Mouse (Mus musculus): ENCODE measurements at regions not wholly inside any gene's neighbourhood (a gene's known extent, or its start where the extent isn't known, plus 50 kb on each side); places are given as distances from the start of the nearest gene placed in this dataset.

GRCm38 (mm10) chr1:41001154-41001949 is 196.0 kb downstream of the Tmem182 start:
- 53% methylated on average over 13 of the region's 13 CpGs for WGBS
- 0 out of 2 replicates have a peak overlapping the region, but pooled peaks have one; percentile 21 for H3K4me2 ChIP-seq (replicated peaks)
- ATAC-seq (ENCODE audit: low FRiP score, low read depth), result 0 out of 2 replicates have a peak, but pooled peaks have one; percentile 48

GRCm38 (mm10) chr1:41002006-41002405 is 196.6 kb downstream of the Tmem182 start:
- Histone ChIP-seq H3K9ac (no peak overlapping the region), H3K4me1 (peaks cover 10% of the 10 kb centered on the region), H3K27ac (no peak overlapping the region), H3K4me2 (replicated peaks) (0 out of 2 replicates have a peak overlapping the region, but pooled peaks have one; percentile 21), H3K27me3 (no peaks in the 10 kb centered on the region), H3K9me3 (no peaks in the 10 kb centered on the region), H3K4me3 (no peak overlapping the region), H3K36me3 (no peaks in the 10 kb centered on the region)
- no peak for ATAC-seq (ENCODE audit: low FRiP score, low read depth)
- 37% methylated on average over 9 of the region's 9 CpGs for WGBS

More at GRCm38 (mm10) chr1:41001154-41001949, 196.0 kb downstream of the Tmem182 start:
- H3K4me3 ChIP-seq, result no peak overlapping the region
- H3K36me3 ChIP-seq, result no peaks in the 10 kb centered on the region
- no peaks in the 10 kb centered on the region for H3K27me3 ChIP-seq
- H3K9ac ChIP-seq, result no peak overlapping the region
- H3K4me1 ChIP-seq, result peaks cover 7% of the 10 kb centered on the region; the same call in 1 of the 2 replicates
- no peak overlapping the region for H3K27ac ChIP-seq
- H3K9me3 ChIP-seq, result no peaks in the 10 kb centered on the region

GRCm38 (mm10) chr1:41026943-41027342 is 221.5 kb downstream of the Tmem182 start:
- no peak for ATAC-seq (ENCODE audit: low FRiP score, low read depth)
- no peak overlapping the region for H3K4me2 ChIP-seq (replicated peaks)
- no peaks in the 10 kb centered on the region for H3K27me3 ChIP-seq
- no peaks in the 10 kb centered on the region for H3K4me1 ChIP-seq
- H3K27ac ChIP-seq, result no peak overlapping the region
- H3K36me3 ChIP-seq, result no peaks in the 10 kb centered on the region
- H3K4me3 ChIP-seq, result no peak overlapping the region
- 95% methylated on average over 4 of the region's 4 CpGs for WGBS
- H3K9ac ChIP-seq, result no peak overlapping the region
- H3K9me3 ChIP-seq, result no peaks in the 10 kb centered on the region

- WGBS, result 71% methylated on average over 4 of the region's 4 CpGs
- Histone ChIP-seq H3K27me3 (no peaks in the 10 kb centered on the region), H3K4me2 (replicated peaks) (no peak overlapping the region), H3K9ac (no peak overlapping the region), H3K4me1 (no peaks in the 10 kb centered on the region), H3K36me3 (no peaks in the 10 kb centered on the region), H3K4me3 (no peak overlapping the region), H3K27ac (no peak overlapping the region), H3K9me3 (no peaks in the 10 kb centered on the region)
- no peak for ATAC-seq (ENCODE audit: low FRiP score, low read depth)
These were observed 222.2 kb downstream of the Tmem182 start for GRCm38 (mm10) chr1:41027540-41027978.

- no peak overlapping the region for H3K9ac ChIP-seq
These were observed 222.6 kb downstream of the Tmem182 start for GRCm38 (mm10) chr1:41028021-41028420.

GRCm38 (mm10) chr1:41035085-41035880 is 229.9 kb downstream of the Tmem182 start:
- no peak overlapping the region for H3K9ac ChIP-seq
- peak overlapping the region; percentile 61 for H3K4me2 ChIP-seq (replicated peaks)
- H3K36me3 ChIP-seq, result no peaks in the 10 kb centered on the region
- H3K9me3 ChIP-seq, result no peaks in the 10 kb centered on the region
- peak overlapping the region; percentile 26 for H3K4me3 ChIP-seq
- WGBS, result 12% methylated on average over 22 of the region's 22 CpGs
- no peak overlapping the region for H3K27ac ChIP-seq
- H3K4me1 ChIP-seq, result peaks cover 24% of the 10 kb centered on the region
- no peak for ATAC-seq (ENCODE audit: low FRiP score, low read depth)
- H3K27me3 ChIP-seq, result no peaks in the 10 kb centered on the region

More at GRCm38 (mm10) chr1:41028021-41028420, 222.6 kb downstream of the Tmem182 start:
- Histone ChIP-seq H3K27ac (no peak overlapping the region), H3K4me3 (no peak overlapping the region), H3K27me3 (no peaks in the 10 kb centered on the region), H3K4me1 (no peaks in the 10 kb centered on the region), H3K9me3 (no peaks in the 10 kb centered on the region), H3K4me2 (replicated peaks) (no peak overlapping the region), H3K36me3 (no peaks in the 10 kb centered on the region)
- 82% methylated on average over 2 of the region's 2 CpGs for WGBS
- no peak for ATAC-seq (ENCODE audit: low FRiP score, low read depth)

- H3K4me3 ChIP-seq, result peak overlapping the region; percentile 20; the same call in 1 of the 2 replicates
- H3K9ac ChIP-seq, result 0 out of 2 replicates have a peak overlapping the region, but pooled peaks have one; percentile 5
These were observed 231.5 kb downstream of the Tmem182 start for GRCm38 (mm10) chr1:41036940-41037339.

GRCm38 (mm10) chr1:41054426-41054955 is 249.1 kb downstream of the Tmem182 start:
- Histone ChIP-seq H3K4me3 (no peak overlapping the region), H3K27ac (no peak overlapping the region), H3K4me1 (no peaks in the 10 kb centered on the region), H3K36me3 (no peaks in the 10 kb centered on the region), H3K4me2 (replicated peaks) (no peak overlapping the region), H3K9ac (no peak overlapping the region), H3K9me3 (no peaks in the 10 kb centered on the region), H3K27me3 (no peaks in the 10 kb centered on the region)
- WGBS, result 81% methylated on average over 5 of the region's 5 CpGs
- no peak for ATAC-seq (ENCODE audit: low FRiP score, low read depth)

More at GRCm38 (mm10) chr1:41036940-41037339, 231.5 kb downstream of the Tmem182 start:
- H3K27me3 ChIP-seq, result no peaks in the 10 kb centered on the region
- H3K9me3 ChIP-seq, result no peaks in the 10 kb centered on the region
- peaks cover 24% of the 10 kb centered on the region for H3K4me1 ChIP-seq
- no peak overlapping the region for H3K27ac ChIP-seq
- no peak for ATAC-seq (ENCODE audit: low FRiP score, low read depth)
- no peaks in the 10 kb centered on the region for H3K36me3 ChIP-seq
- WGBS, result 24% methylated on average over 12 of the region's 12 CpGs
- H3K4me2 ChIP-seq (replicated peaks), result peak overlapping the region; percentile 51

GRCm38 (mm10) chr1:41055761-41056160 is 250.4 kb downstream of the Tmem182 start:
- no peak for ATAC-seq (ENCODE audit: low FRiP score, low read depth)
- Histone ChIP-seq H3K36me3 (no peaks in the 10 kb centered on the region), H3K4me1 (no peaks in the 10 kb centered on the region), H3K27me3 (no peaks in the 10 kb centered on the region), H3K9me3 (no peaks in the 10 kb centered on the region), H3K9ac (no peak overlapping the region), H3K4me2 (replicated peaks) (no peak overlapping the region), H3K4me3 (no peak overlapping the region), H3K27ac (no peak overlapping the region)
- WGBS, result 76% methylated on average over 10 of the region's 10 CpGs

GRCm38 (mm10) chr1:41065130-41065529 is 259.7 kb downstream of the Tmem182 start:
- no peaks in the 10 kb centered on the region for H3K36me3 ChIP-seq
- H3K4me1 ChIP-seq, result no peaks in the 10 kb centered on the region
- H3K4me2 ChIP-seq (replicated peaks), result no peak overlapping the region
- 89% methylated on average over 10 of the region's 10 CpGs for WGBS
- no peak overlapping the region for H3K4me3 ChIP-seq
- no peaks in the 10 kb centered on the region for H3K27me3 ChIP-seq
- no peak for ATAC-seq (ENCODE audit: low FRiP score, low read depth)
- no peak overlapping the region for H3K9ac ChIP-seq
- no peaks in the 10 kb centered on the region for H3K9me3 ChIP-seq
- H3K27ac ChIP-seq, result no peak overlapping the region

GRCm38 (mm10) chr1:41104869-41105268 is 299.5 kb downstream of the Tmem182 start:
- Histone ChIP-seq H3K4me3 (no peak overlapping the region), H3K4me2 (replicated peaks) (no peak overlapping the region), H3K9ac (no peak overlapping the region), H3K36me3 (no peaks in the 10 kb centered on the region), H3K4me1 (no peaks in the 10 kb centered on the region), H3K9me3 (no peaks in the 10 kb centered on the region), H3K27ac (no peak overlapping the region), H3K27me3 (no peaks in the 10 kb centered on the region)
- WGBS, result 80% methylated on average over 5 of the region's 5 CpGs
- no peak for ATAC-seq (ENCODE audit: low FRiP score, low read depth)

All from limb, embryonic 13.5 days (tissue).